Mouse (Mus musculus) left cerebral cortex, adult 11 months (tissue): Measurements from ENCODE around the gene Fsip1.
"Not testable (repeated sequence)": the region's sequence is repeated elsewhere in the genome, so short reads cannot be mapped to it uniquely, and the experiment has no call there.

Experiments
- DNase-seq: peaks from one replicate; pipeline ENCODE4 v3.0.0; 2022; ENCODE audit warnings: low spot score

The Fsip1 gene

DNA sequence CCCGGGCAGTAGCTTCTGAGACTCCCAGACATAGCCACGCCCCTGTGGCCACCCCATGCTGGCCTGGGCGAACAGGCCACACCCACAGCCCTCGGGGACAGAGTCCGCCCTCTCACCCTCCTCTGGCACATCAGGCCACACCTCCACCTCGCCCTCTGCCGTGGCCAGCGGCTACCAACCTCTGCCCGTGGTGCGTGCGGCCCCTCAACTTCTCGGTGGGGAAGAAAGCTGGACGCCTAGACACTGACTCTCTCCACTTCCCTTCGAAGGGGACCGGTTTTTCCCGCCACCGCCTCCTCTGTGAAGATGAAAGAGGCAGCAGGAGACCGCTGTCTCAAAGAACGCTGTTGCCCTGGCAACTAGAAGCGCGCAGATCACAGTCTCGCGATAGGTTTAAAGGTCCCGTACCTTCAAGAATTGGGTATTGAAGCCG lies at the start of gene Fsip1:
Gene Fsip1, minus strand, starts transcription at position 346 of the 433 bp plus-strand sequence.
- peak; percentile 55 for DNase-seq

DNA sequence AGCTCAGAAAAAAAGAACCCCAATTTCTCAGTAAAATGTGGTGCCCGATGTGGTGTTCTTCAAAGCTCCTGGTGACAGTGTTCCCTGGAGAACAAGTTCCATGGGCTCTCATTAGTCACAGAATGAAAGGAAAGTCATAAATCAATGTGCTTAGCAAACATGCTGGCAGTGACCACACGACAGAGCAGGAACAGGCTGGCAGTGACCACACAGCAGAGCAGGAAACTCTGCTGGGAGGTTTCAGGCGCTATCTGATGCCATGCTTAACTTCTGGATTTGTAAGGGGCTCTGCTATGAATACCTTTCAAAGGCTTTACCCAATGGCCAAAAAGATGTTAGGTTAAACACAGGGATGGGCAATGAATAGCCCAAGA lies 49.7 kb upstream of the Fsip1 start:
- no peak for DNase-seq

DNA sequence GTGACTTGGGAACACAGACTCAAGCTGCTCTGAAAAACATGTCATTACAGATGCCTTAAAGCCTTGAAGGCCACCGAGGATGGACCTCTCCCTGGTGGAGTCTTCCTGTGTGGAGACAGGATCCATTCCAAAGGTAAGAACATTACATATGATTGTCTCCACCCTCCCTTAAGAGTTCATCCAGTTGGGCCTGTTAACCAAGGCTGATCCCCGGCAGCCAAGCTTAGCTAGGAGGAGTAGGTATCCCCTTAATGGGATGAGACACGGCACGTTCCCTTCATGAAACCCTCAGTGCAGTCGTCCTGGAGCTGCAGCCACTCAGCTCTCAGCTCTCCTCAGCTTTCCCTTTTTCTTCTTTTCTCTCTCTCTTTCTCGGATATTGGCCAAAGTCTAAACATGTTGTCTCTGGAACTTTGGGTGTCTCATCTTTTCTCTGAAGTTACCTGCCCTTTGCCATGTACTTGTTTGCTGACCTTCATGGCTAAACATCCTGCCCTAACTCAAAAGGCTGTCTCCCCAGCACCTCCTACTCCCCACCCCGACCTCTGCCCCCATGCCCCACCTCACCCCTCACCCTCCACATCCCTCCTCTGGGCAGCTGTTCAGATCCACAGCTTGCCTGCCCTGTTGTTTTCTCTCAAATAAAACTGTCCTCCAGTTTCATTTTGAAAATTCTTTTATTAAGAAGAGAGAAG lies 49.2 kb upstream of the Fsip1 start:
- DNase-seq = no peak

DNA sequence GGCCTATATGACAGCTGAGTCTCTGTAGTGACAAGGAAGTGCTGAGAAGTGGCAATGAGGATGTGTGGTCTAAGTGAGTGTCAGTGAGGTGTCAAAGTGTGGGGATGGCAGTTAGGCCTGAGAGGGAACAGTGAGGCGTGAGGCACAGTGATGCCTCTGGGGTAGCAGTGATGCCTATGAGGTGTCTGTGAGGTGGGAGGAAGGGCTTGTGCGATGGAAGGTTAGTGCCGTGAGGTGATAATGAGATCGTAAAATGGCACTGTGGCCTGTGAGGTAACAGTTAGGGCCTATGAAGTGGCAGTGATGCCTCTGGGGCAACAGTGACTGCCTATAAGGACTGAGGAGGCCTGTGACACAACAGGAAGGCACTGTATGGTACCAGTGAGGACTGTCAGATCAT lies 46.7 kb upstream of the Fsip1 start:
- DNase-seq = no peak

DNA sequence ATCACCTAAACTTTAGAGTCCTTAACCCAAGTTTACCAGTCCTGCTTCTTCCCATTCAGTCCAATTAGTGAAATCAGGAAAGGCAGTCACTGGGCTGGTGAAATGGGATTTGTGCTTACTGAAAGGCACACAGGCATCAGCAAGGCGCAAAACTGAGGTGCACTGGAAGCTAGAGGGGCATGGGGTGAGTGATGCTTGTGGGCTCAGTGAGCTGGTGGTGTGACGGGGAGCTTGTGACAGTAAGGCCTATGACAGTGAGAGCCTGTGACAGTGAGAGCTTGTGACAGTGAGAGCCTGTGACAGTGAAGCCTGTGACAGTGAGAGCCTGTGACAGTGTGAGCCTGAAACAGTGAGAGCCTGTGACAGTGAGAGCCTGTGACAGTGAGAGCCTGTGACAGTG lies 44.9 kb upstream of the Fsip1 start:
- DNase-seq = no peak

DNA sequence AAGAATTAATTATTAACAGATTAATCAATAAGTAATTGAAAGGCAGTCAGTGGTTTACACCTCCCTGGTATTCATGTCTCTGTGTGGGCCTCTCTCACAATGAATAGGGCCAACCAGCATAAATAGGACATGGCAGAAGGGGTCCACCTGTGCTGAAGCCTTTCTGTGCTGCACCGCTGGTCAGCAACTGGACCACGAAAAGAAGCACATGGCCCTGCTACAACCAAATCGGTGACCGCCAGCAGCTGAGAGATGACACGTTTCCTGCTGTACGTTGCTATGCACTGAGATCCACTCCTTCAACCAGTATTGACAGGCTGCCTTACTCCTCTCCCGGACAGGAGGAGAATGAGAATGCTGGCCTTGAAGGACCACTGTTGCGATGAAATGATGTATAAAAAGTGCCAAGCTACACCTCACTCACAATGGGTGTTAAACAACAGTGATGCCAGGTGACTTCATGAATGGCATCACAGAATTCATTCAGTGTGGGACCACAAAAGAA lies 44.3 kb upstream of the Fsip1 start:
- DNase-seq = no peak

DNA sequence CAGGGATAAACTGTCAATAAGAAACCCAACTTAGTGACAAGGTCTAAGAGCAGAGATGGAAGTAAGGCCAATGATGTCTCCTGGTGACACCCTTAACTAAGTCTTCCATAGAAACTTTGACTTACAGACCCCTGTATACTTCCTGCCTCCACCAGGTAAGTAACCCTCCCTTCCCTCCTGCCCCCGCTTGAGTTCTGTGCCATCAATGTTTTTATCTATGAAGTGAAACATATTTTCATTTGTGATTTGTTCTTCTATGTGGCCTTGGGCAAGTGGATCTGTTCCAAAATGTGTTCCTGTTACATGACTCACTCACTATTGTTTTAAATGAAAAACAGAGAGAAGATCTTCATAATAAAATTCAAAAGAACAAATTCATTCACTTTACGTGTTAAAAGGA lies 43.2 kb upstream of the Fsip1 start:
- DNase-seq = no peak

DNA sequence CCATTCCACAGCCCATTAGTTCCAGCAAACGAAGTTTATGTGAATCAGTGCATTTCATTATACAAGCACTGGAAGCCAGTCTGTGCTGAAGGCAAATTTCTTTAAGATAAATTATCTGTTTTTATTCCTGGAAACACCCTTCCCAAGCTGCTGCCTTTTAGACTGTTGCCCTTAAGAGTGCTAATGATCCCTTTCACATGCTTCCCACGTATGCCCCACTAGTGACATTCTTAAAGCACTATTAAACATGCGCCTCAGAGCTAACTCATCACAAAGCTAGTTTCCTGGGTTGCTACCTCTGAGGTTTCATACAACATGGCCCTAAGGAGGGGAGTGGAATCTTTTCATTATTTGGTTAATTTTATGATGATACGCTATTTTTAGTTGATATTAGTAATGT lies 41.8 kb upstream of the Fsip1 start:
- DNase-seq = no peak

DNA sequence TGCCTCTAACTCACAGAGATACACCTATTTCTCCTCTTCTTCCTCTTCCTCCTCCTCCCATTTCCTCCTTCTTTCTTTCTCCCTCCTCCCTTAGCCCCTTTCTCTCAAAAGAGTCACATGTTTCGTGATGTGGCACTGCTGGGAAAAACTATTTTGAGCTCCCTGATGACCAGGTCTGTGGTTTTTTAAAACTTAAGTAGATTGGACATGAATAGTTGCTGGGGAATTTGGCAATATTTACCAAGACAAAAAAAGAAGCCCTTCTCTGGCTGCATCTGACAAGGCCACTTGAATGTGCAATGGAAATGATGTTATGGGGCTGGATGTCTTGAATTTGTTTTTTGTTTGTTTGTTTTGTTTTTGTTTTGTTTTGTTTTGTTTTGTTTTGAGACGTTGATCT lies 41.2 kb upstream of the Fsip1 start:
- no peak for DNase-seq

DNA sequence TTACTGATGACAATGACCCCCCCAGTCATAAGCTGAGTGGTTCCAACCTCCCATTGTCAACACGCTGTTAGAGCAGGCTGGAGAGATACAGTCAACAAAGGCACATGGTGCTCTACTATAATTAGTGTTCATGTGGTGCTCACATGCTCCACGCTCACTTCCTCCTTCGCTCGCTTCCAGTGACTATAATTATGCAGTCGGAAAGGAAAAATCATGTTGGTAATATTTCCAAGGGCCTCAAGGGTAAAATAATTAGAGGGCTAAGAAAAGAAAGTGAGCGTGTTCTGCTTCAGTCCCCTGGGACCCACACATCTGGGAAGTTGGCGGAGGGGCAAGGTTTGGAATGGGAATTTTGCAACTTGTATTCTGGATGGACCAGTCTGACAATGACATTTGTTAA lies 38.7 kb upstream of the Fsip1 start:
- DNase-seq = no peak

DNA sequence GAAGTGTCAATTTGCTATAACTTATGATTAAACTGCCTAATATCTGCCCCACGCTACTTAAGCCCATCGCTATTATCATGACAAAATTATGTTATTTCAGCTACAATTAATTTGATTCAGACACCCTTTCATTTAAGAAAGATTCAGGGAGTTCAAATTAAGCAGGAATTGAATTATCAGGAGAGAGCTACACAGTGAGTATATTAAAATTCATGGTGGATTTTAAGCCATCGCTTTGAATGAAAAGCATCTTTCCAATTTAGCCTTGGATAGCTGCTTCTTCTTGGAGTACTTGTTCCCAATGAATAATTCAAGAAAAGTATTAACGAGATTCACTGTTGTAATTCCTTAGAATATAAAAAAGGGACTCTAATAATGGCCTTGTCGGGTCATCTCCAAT lies 36.8 kb upstream of the Fsip1 start:
- no peak for DNase-seq

DNA sequence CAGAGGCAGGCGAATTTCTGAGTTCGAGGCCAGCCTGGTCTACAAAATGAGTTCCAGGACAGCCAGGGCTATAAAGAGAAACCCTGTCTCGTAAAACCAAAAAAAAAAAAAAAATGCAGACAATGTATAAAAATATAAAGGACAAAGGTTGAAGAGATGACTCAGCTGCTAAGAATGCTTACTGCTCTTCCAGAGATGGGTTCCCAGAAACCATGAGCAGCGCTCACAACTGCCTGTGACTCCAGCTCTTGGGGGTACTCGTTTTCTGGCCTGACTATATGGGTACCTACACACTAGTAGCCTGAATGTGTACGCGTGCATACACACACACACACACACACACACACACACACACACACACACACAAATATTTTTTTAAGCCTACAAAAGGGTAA lies 32.3 kb upstream of the Fsip1 start:
- not testable (repeated sequence) for DNase-seq

DNA sequence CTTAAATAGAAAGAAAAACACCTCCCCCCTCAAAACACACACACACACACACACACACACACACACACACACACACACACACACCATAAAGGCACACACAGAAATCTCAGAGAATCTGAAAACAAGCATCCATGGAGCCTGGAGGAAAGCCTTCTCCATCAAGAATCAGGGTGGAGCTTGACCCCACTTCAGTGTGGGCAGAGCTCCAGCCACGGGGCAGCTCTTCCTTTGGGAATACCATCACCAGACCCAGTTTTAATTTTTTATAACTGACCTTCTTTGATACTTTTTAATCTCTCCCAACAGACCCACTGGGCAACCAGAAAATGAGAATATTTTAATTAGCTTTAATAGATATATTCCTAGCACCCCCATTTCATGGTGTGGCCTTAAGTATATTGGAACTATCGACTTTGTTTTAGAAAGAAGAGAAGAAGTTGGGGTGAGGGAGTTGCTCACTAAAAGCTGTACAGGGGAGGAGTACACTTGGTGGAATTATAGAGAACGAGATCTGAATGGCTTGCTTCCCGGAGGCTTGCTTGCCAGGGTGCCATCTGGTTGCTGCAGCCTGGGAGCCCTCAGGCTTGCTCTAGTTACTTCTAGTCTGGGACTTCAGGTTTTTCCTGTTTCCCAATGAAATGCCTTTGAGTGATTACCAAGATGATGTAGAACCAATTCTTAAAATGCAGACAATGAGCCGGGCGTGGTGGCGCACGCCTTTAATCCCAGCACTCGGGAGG lies 31.7 kb upstream of the Fsip1 start:
- no peak for DNase-seq

DNA sequence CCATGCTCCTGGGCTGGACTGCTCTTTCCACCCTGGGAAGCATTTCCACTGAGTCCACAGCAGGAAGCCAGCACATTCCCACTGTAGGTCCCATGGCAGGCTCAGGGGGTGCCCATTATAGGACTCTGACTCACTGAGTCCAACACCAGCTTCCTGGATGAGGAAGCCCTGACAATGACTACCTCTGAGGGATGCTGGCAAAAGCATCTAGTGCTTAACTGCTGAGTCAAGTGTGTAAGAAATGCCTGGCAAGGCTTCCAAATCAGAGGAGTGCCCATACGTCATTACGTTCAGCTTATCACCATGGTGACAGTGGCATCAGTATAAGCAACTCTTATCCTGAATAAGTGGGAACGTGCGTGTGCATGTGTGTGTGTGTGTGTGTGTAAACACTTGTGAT lies 30.9 kb upstream of the Fsip1 start:
- no peak for DNase-seq

DNA sequence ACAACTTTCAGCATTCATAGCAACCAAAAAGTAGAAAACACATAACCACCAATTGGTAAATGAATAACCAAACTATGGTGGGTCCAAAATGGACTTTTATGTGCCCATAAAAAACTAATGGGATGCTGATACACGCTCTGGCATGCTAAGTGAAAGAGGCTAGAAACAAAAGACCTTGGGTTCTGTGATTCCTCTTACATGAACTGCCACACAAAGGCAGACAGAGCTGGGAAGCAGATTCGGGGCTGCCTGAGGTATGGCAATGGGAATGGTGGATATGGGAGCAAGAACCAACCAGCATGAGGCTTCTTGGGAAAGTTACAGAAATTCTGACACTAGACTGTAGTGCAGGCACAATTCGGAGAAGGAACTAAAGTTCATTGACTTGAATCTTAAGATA lies 25.7 kb upstream of the Fsip1 start:
- DNase-seq = no peak

DNA sequence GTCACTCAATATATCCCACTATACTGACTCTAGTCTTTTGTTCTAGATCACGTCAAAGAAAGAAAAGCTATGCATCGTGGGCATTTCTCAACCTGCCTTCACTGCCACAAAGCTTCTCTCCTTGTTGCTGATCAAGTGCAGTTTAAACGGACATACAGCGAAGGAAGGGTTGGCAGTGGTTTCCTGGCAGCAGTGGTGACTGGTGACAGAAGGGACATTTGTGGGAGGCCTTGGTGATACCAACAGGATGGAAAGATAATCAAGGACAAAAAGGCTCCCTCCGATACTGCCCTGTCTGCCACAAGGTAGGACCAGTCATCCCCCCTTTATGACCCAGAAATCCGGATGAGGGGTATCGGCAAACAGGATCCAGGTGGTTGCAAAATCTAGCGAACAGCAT lies 21.5 kb upstream of the Fsip1 start:
- DNase-seq = no peak

DNA sequence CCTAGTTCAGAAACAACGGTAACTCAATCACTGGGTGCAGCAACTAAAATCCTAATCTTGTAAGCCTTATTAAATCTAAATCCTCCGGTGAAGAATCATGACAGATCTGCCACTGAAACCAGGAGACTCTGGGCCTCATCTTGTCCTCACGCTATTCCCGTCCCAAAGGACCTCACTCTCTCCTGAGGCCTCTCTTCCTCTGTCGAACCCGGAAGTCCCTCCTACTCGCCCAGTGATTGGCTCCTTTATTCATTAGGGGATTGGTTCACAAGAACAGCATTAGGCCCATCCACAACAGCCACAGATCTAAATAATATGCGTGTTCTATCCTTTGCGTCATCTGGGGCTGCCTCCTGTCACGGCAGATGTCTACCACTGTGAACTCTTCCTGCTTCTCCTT lies 14.8 kb upstream of the Fsip1 start:
- no peak for DNase-seq

DNA sequence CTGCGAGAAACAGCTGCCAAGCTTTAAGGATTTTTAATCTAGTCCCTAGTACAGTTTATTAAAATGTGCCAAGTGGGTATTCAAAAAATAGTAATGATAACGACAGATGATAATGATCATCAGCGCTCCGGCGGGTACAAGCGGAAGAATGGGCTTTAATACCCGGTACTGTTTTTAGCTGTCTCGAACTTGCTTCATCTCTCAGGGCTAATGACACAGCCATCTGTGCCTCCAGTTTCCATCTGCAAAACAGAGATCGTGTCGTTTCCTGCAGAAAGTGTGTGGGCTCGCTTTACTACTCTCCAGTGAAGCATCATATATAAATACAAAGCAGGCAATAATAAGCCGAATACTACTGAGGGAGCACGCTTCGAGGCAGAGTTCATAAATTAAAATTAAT lies 13.4 kb upstream of the Fsip1 start:
- no peak for DNase-seq

DNA sequence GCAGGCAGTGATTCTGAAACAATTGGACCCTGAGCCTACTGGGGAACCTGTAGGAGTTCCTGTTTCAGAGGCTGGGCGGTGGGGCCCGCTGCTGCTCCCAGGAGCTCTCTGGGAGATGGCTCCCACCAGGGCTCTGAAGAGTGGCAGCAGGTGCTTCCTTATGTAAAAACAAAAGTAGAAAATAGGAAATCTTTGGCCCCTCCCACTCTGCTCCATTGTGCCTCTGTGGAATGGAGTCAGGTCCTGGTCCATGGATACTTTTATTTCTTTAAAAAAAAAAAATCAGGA lies 7.1 kb upstream of the Fsip1 start:
- no peak for DNase-seq

DNA sequence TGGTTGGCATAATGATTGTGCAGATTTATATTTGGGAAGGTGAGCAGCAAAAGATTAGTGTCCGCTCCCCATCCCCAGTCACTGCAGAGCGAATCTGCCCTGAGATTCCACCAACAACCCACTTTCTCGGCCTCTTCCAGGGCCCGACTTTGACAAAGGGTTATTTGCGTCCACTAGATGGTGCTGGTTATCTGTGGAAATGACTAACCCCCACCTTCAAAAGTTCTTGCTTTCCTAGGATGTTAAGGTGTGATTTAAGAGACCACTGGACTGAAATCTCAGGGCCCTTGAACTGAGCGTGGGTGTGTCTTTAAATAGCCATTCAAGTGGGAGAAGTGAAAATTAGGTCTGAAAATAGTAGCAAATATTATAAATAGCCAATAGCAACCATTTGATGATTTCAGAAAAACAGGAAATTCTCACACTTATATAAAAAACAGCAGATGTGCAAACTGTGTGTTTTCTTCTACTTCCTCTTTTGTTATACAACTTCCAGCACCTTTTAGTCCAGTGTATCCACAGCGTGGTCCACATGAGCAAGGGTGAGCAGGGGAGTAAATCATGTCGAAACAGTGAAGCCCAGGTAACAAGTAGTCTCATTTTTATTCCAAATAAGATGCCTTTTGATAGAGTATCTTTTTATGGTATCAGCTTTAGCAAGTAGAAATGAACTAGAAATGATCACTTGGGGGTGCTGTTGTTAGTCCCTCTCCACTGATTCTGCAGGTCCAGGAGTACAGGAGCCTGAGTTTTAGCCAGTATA lies 6.6 kb upstream of the Fsip1 start:
- DNase-seq = peak; percentile 21

DNA sequence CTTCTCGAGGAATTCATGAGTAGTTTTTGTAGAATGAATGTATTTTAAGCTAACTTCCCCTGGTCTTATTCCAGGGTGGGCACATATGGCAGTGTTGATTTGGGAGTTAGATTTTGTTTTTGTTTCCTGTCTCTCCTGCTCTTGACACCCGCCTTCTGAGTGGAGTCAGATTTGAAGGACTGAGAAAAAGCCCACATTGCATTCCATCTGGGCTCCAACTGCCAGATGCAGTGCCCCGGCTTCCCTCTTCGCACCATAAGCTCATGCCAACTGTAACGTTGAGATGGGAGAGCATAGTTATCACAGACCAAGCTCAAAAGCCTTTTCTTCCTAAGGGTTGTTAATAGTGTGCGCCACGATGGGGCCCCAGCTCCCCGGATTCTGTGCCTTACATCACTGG lies 5.9 kb upstream of the Fsip1 start:
- peak; percentile 53 for DNase-seq

DNA sequence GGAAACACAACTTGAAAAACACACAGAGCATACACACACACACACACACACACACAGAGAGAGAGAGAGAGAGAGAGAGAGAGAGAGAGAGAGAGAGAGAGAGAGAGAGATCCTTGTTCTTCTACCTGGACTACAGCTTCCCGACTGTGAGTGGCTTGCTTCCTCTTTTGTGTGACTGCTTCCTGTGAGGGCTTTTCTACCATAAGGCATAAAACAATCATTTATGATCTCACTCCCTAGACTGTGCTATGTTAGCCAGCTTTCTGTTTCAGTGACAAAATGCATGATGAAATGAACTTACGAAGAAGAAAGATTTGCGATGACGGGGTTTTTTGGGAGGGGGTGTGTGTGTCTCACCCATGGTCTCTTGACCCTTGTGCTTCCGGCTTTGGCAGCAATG lies 3.0 kb upstream of the Fsip1 start:
- DNase-seq = no peak

DNA sequence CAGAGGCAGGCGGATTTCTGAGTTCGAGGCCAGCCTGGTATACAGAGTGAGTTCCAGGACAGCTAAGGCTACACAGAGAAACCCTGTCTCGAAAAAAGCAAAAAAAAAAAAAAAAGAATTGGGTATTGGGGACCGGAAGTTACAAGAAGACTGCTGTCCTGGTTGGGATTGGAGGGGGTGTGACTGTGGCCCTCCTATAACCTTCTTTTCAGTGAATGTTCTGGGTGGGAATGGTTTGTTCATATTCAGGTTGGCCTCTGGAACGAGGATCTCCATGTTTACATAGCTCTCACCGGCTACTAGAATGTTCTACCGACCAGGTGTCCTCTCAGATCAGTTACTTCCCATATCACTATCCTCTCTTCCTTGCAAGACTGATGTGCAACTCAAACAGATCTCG lies 328 bp upstream of the Fsip1 start:
- DNase-seq = no peak
